Mouse (Mus musculus) megakaryocyte, embryonic 14.5 days (primary cell): ENCODE data around the gene Sprr2j-ps. TPM values are rescaled to one million over a fixed set of nuclear protein-coding genes. Genes with fewer than 3 reads are reported as not detected.

Experiments used
- H3K27me3 ChIP-seq: replicated peaks from 2 replicates; pipeline ENCODE3; 2012; ENCODE audit warnings: inconsistent platforms
- H3K36me3 ChIP-seq: replicated peaks from 2 replicates; pipeline ENCODE3; 2012; ENCODE audit warnings: low read length, inconsistent platforms, mixed read lengths
- H3K4me1 ChIP-seq: 2 replicates; pipeline ENCODE4 v1.6.1; 2012; ENCODE audit warnings: inconsistent platforms
- H3K4me3 ChIP-seq: replicated peaks from 2 replicates; pipeline ENCODE3; 2012; ENCODE audit warnings: moderate library complexity, mild to moderate bottlenecking, inconsistent platforms
- H3K9me3 ChIP-seq: 2 replicates; pipeline ENCODE4 v1.6.1; 2012; ENCODE audit warnings: inconsistent platforms
- FLI1 ChIP-seq: IDR thresholded peaks from 2 replicates; pipeline ENCODE4 v1.6.1; 2012; ENCODE audit warnings: low read length, inconsistent platforms, mixed read lengths
- GATA1 ChIP-seq: IDR thresholded peaks from 3 replicates; pipeline ENCODE4 v1.6.1; 2012; ENCODE audit warnings: mixed read lengths, low read length, inconsistent platforms, borderline replicate concordance
- polyA plus RNA-seq: library from polyadenylated mRNA; stranded (reverse); fragments of >175 nt; gene quantifications from 2 replicates; pipeline ENCODE4 v1.2.3, GENCODE M21; 2012; ENCODE audit warnings: low replicate concordance; ENCODE audit not compliant: insufficient read depth

The Sprr2j-ps gene
- not detected in 2 replicates for polyA plus RNA-seq

GRCm38 (mm10) chr3:92417782-92418181 lies at the start of gene Sprr2j-ps:
TSS of gene Sprr2j-ps (plus strand) at chr3:92418082.
- Histone ChIP-seq H3K27me3 (no peaks in the 10 kb centered on the region), H3K4me1 (no peaks in the 10 kb centered on the region), H3K9me3 (no peaks in the 10 kb centered on the region), H3K36me3 (no peaks in the 10 kb centered on the region), H3K4me3 (no peak within 1 kb of the TSS)
- TF ChIP-seq GATA1 (no peak), FLI1 (no peak)

GRCm38 (mm10) chr3:92373613-92374012 lies 44.3 kb upstream of the Sprr2j-ps start:
- Histone ChIP-seq H3K36me3 (no peaks in the 10 kb centered on the region), H3K27me3 (no peaks in the 10 kb centered on the region), H3K4me1 (no peaks in the 10 kb centered on the region), H3K9me3 (no peaks in the 10 kb centered on the region), H3K4me3 (no peak overlapping the region)
- TF ChIP-seq GATA1, result no peak
- no peak for TF ChIP-seq FLI1

DNA sequence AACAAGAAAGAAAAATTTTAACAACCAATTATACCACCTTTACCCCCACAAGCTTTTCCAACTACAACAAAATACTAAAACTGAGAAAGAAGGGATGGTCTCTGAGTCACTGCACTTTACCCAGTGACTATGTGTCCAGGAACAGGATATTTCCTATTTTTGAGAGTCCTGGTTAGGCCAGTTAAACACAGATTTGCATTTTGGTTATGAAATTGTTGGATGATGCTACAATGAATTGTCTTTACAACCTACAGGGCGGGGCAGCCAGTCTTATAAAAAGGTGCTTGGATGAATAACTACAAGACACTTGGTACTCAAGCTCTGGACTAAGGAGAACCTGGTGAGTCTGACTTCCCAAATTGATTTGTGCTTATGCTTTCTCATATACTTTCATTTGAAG lies 32.5 kb upstream of the Sprr2j-ps start, which contains the start of gene Sprr2h:
Gene Sprr2h, plus strand, starts transcription at position 301 of the 400 bp plus-strand sequence.
- Histone ChIP-seq H3K36me3 (no peaks in the 10 kb centered on the region), H3K4me3 (no peak within 1 kb of the TSS), H3K27me3 (no peaks in the 10 kb centered on the region), H3K9me3 (no peaks in the 10 kb centered on the region), H3K4me1 (no peaks in the 10 kb centered on the region)
- TF ChIP-seq FLI1 (no peak), GATA1 (no peak)

DNA sequence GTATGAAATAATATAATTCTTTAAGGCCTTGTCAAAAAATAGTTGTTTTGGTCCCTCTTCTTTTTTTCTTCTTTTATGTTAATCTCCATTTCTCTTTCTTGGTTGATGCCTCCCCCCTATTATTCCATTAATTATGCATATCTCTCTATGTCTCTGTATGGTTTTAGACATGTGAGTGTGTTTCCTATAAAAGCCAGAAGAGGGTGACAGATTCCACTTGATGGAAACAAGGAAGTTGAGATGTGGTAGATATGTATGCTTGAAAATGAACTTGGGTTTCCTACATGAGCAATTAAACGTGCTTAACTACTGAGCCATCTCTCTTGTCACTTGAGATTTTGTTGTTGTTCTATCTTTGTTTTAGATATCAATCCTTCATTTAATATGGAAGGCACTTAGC lies 23.6 kb upstream of the Sprr2j-ps start:
- Histone ChIP-seq H3K4me3 (no peak overlapping the region), H3K4me1 (no peaks in the 10 kb centered on the region), H3K36me3 (no peaks in the 10 kb centered on the region), H3K9me3 (no peaks in the 10 kb centered on the region), H3K27me3 (no peaks in the 10 kb centered on the region)
- TF ChIP-seq FLI1, result no peak
- TF ChIP-seq GATA1, result no peak

DNA sequence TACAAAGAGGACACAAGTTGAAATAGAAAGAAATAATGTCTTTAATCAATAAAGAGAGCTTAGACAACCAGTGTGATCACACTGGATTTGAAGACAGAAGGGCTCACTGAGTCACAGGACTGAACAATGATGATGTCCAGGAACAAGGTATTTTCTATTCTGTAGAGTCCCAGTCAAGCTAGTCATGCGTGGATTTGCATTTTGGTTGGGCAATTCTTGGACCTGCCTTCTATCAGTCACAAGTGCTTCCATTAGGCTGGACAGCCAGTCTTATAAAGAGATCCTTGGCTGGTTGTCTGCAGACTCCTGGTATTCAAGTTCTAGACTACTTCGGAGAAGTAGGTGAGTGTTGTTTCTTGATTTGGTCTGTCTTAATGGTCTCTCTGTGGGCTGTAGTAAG lies 10.2 kb upstream of the Sprr2j-ps start, which contains the start of gene Sprr2i:
Gene Sprr2i, plus strand, starts transcription at position 301 of the 400 bp plus-strand sequence.
- H3K9me3 ChIP-seq, result peaks cover 4% of the 10 kb centered on the region; the same call in 1 of the 2 replicates
- no peaks in the 10 kb centered on the region for H3K27me3 ChIP-seq
- no peaks in the 10 kb centered on the region for H3K4me1 ChIP-seq
- H3K4me3 ChIP-seq, result no peak within 1 kb of the TSS
- TF ChIP-seq FLI1, result no peak
- TF ChIP-seq GATA1, result no peak
- H3K36me3 ChIP-seq, result no peaks in the 10 kb centered on the region

GRCm38 (mm10) chr3:92429323-92429722 lies 11.4 kb downstream of the Sprr2j-ps start, which contains the start of gene Gm9774:
TSS of gene Gm9774 (minus strand) at chr3:92429423.
- Histone ChIP-seq H3K36me3 (no peaks in the 10 kb centered on the region), H3K27me3 (no peaks in the 10 kb centered on the region), H3K9me3 (peaks cover 9% of the 10 kb centered on the region; the same call in 1 of the 2 replicates), H3K4me1 (no peaks in the 10 kb centered on the region), H3K4me3 (no peak within 1 kb of the TSS)
- TF ChIP-seq GATA1 (no peak), FLI1 (no peak)

DNA sequence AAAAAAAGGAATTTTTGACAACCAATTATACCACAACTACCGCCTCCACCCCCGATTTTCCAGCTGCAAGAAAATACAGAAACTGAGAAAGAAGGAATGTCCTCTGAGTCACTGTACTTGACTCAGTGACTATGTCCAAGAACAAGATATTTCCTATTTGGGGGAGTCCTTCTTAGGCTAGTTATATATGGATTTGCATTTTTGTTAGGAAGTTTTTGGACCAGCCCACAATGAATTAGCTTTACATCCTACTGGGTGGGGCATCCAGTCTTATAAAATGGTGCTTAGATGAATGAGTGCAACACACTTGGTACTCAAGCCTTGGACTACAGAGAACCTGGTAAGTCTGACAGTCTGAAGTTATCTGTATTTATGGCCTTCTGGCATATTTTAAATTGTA lies 14.4 kb downstream of the Sprr2j-ps start, which contains the start of gene Sprr2k:
Gene Sprr2k, plus strand, starts transcription at position 301 of the 400 bp plus-strand sequence.
- no peak for TF ChIP-seq FLI1
- no peak for TF ChIP-seq GATA1
- no peaks in the 10 kb centered on the region for H3K36me3 ChIP-seq
- peaks cover 9% of the 10 kb centered on the region; the same call in 1 of the 2 replicates for H3K9me3 ChIP-seq
- no peaks in the 10 kb centered on the region for H3K4me1 ChIP-seq
- no peak within 1 kb of the TSS for H3K4me3 ChIP-seq
- no peaks in the 10 kb centered on the region for H3K27me3 ChIP-seq

DNA sequence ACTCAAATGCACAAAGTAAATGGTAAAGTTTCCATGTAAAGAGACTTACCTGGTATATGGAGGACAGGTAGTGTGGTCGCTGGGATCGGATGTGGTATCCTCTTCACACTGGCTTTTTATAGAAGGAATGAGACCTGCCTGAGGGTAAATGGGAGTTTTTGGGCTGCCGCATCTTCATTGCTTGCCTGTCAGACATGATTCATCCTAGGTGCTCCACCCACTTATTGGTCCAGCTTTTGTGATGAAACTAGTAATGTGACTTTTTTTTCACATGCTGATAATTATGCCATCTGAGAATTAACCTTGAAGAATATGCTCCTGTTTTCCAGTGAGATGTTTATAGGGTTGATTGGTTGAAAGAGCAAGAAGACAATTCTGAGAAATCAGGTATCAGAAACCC lies 20.8 kb downstream of the Sprr2j-ps start, which contains the start of gene Sprr1b:
Gene Sprr1b, minus strand, starts transcription at position 101 of the 400 bp plus-strand sequence.
- no peaks in the 10 kb centered on the region for H3K4me1 ChIP-seq
- no peaks in the 10 kb centered on the region for H3K27me3 ChIP-seq
- TF ChIP-seq FLI1 (no peak), GATA1 (no peak)
- H3K4me3 ChIP-seq, result no peak within 1 kb of the TSS
- no peaks in the 10 kb centered on the region for H3K9me3 ChIP-seq
- no peaks in the 10 kb centered on the region for H3K36me3 ChIP-seq

GRCm38 (mm10) chr3:92440177-92440576 lies 22.3 kb downstream of the Sprr2j-ps start:
- Histone ChIP-seq H3K4me3 (no peak overlapping the region), H3K36me3 (no peaks in the 10 kb centered on the region), H3K4me1 (no peaks in the 10 kb centered on the region), H3K27me3 (no peaks in the 10 kb centered on the region), H3K9me3 (no peaks in the 10 kb centered on the region)
- no peak for TF ChIP-seq GATA1
- TF ChIP-seq FLI1, result no peak

DNA sequence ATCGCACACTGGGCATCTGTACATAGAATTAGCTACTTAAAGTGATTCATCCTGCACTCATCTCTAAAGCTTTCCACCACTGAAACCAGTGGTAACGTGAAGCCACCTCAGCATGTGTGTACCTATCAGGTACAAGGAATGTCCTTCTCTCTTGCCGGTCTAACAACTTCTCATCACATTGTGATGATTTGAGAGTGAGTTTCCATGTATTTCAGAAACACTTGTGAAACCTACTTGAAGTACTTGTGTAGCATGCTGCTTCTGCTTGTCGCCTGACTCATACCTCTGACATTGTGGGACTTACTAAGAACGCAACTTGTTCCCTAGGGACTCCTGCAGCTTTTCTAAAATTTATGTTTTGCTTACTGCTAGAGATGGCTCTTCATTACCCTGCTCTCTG lies 37.3 kb downstream of the Sprr2j-ps start:
- H3K27me3 ChIP-seq, result no peaks in the 10 kb centered on the region
- no peaks in the 10 kb centered on the region for H3K4me1 ChIP-seq
- H3K36me3 ChIP-seq, result no peaks in the 10 kb centered on the region
- no peaks in the 10 kb centered on the region for H3K9me3 ChIP-seq
- TF ChIP-seq GATA1 (no peak), FLI1 (no peak)
- H3K4me3 ChIP-seq, result no peak overlapping the region
